Mouse (Mus musculus) small intestine, adult 2 months (tissue): ENCODE measurements at regions not wholly inside any gene's neighbourhood (a gene's known extent, or its start where the extent isn't known, plus 50 kb on each side); places are given as distances from the start of the nearest gene placed in this dataset.
A peak's percentile ranks its signal among the peaks of the same experiment; 100 is the strongest.

Experiments used
- H3K27ac ChIP-seq: fragments of 200-500 bp; 2 replicates; pipeline ENCODE4 v1.5.1; 2012; ENCODE audit warnings: low read depth, low read length, control low read depth, inconsistent platforms; ENCODE audit not compliant: insufficient read depth
- H3K27me3 ChIP-seq: fragments of 200-500 bp; 2 replicates; pipeline ENCODE4 v1.6.1; 2012; ENCODE audit warnings: mild to moderate bottlenecking, moderate library complexity, low read length, inconsistent platforms; ENCODE audit not compliant: control insufficient read depth, insufficient read depth
- H3K36me3 ChIP-seq: fragments of 200-500 bp; 2 replicates; pipeline ENCODE4 v1.6.1; 2012; ENCODE audit warnings: mild to moderate bottlenecking, low read length, control low read depth, inconsistent platforms; ENCODE audit not compliant: control insufficient read depth, insufficient read depth
- H3K4me1 ChIP-seq: fragments of 200-500 bp; 2 replicates; pipeline ENCODE4 v1.6.1; 2012; ENCODE audit warnings: low read length, inconsistent platforms, mixed read lengths; ENCODE audit not compliant: control insufficient read depth, insufficient read depth, insufficient read length
- H3K4me3 ChIP-seq: fragments of 200-500 bp; 2 replicates; pipeline ENCODE4 v1.5.1; 2012; ENCODE audit warnings: low read depth, mild to moderate bottlenecking, control low read depth, inconsistent platforms, low read length, moderate library complexity
- CTCF ChIP-seq: fragments of 200-500 bp; IDR thresholded peaks from 2 replicates; pipeline ENCODE4 v1.5.1; 2012; ENCODE audit warnings: low read depth, mild to moderate bottlenecking, control low read depth, inconsistent platforms, low read length, moderate library complexity, mixed read lengths; ENCODE audit not compliant: insufficient replicate concordance, insufficient read length; ENCODE audit errors: extremely low read depth
- POLR2A ChIP-seq: fragments of 200-500 bp; IDR thresholded peaks from 2 replicates; pipeline ENCODE4 v1.6.1; 2012; ENCODE audit warnings: low read depth, mild to moderate bottlenecking, control low read depth, inconsistent platforms, low read length, moderate library complexity
- WGBS: fragments of 180-500 bp; shearing (Covaris S2); methylation state at CpG from one replicate; pipeline ENCODE4 v1.1.7; 2018; 5-methylcytosine and 5-hydroxymethylcytosine counted together

GRCm38 (mm10) chr11:89839671-89840327, 62.3 kb upstream of the Ankfn1 start:
- H3K27ac ChIP-seq: no peak overlapping the region
- 30% methylated on average over 6 of the region's 6 CpGs for WGBS
- no peaks in the 10 kb centered on the region for H3K27me3 ChIP-seq
- TF ChIP-seq CTCF (no peak), POLR2A (no peak)
- H3K4me1 ChIP-seq: no peaks in the 10 kb centered on the region
- H3K36me3 ChIP-seq: no peaks in the 10 kb centered on the region
- H3K4me3 ChIP-seq: no peak overlapping the region

- TF ChIP-seq CTCF: peak; percentile 52; the same call in 1 of the 2 replicates
- TF ChIP-seq POLR2A: no peak
- 95% methylated on average over 1 of the region's 1 CpGs for WGBS
- Histone ChIP-seq H3K27me3 (no peaks in the 10 kb centered on the region), H3K36me3 (no peaks in the 10 kb centered on the region), H3K4me1 (no peaks in the 10 kb centered on the region), H3K4me3 (no peak overlapping the region), H3K27ac (no peak overlapping the region)
These were observed 60.5 kb upstream of the Ankfn1 start for GRCm38 (mm10) chr11:89837995-89838394.

GRCm38 (mm10) chr11:89836897-89837296, 59.4 kb upstream of the Ankfn1 start:
- H3K36me3 ChIP-seq: no peaks in the 10 kb centered on the region
- H3K27me3 ChIP-seq: no peaks in the 10 kb centered on the region
- no peak for TF ChIP-seq POLR2A
- TF ChIP-seq CTCF: no peak
- H3K4me1 ChIP-seq: no peaks in the 10 kb centered on the region
- no peak overlapping the region for H3K27ac ChIP-seq
- WGBS: 79% methylated on average over 4 of the region's 4 CpGs
- H3K4me3 ChIP-seq: no peak overlapping the region

- Histone ChIP-seq H3K4me3 (no peak overlapping the region), H3K27me3 (no peaks in the 10 kb centered on the region), H3K4me1 (peaks cover 3% of the 10 kb centered on the region; the same call in 1 of the 2 replicates), H3K36me3 (no peaks in the 10 kb centered on the region), H3K27ac (no peak overlapping the region)
- no peak for TF ChIP-seq CTCF
- TF ChIP-seq POLR2A: no peak
- WGBS: 86% methylated on average over 4 of the region's 4 CpGs
These were observed 56.6 kb upstream of the Ankfn1 start for GRCm38 (mm10) chr11:89834068-89834467.

GRCm38 (mm10) chr11:89831577-89832110, 54.2 kb upstream of the Ankfn1 start:
- H3K36me3 ChIP-seq: no peaks in the 10 kb centered on the region
- H3K27me3 ChIP-seq: no peaks in the 10 kb centered on the region
- WGBS: 46% methylated on average over 8 of the region's 8 CpGs
- H3K27ac ChIP-seq: no peak overlapping the region
- peaks cover 3% of the 10 kb centered on the region; the same call in 1 of the 2 replicates for H3K4me1 ChIP-seq
- TF ChIP-seq POLR2A (no peak), CTCF (no peak)
- no peak overlapping the region for H3K4me3 ChIP-seq
